Mouse (Mus musculus): ENCODE data around the gene Rbm19. TPM values are rescaled to one million over a fixed set of nuclear protein-coding genes. Genes with fewer than 3 reads are reported as not detected.

Gene Rbm19
- 16.4 and 16.9 TPM in 2 replicates for polyA plus RNA-seq (2015; fragmentation: Nextera tagmentation; extraction: Ambion mirVana)

GRCm38 (mm10) chr5:120116261-120117050, at the start of gene Rbm19:
TSS of gene Rbm19 (plus strand) at chr5:120116465.
- peak within 1 kb of the TSS; percentile 87 for H3K4me3 ChIP-seq (replicated peaks; ENCODE audit: low read length)
- H3K4me2 ChIP-seq (ENCODE audit: low read length): peak within 1 kb of the TSS; percentile 98
- under 1% methylated on average over 46 of the region's 46 CpGs for WGBS
- H3K9ac ChIP-seq (replicated peaks; ENCODE audit: low read depth, low read length): peak within 1 kb of the TSS; percentile 65
- peaks cover 7% of the 10 kb centered on the region for H3K4me1 ChIP-seq (replicated peaks; ENCODE audit: control insufficient read depth, insufficient read depth, low read length)
- H3K27me3 ChIP-seq (replicated peaks; ENCODE audit: control insufficient read depth, insufficient read depth, low read length): no peaks in the 10 kb centered on the region
- H3K36me3 ChIP-seq (ENCODE audit: control insufficient read depth, insufficient read depth): peaks cover 13% of the 10 kb centered on the region
- H3K27ac ChIP-seq (ENCODE audit: low read length): peak within 1 kb of the TSS; percentile 25; the same call in 1 of the 2 replicates
- H3K9me3 ChIP-seq (ENCODE audit: control insufficient read depth, low read length): no peaks in the 10 kb centered on the region
- ATAC-seq: peak; percentile 92

- no peak for ATAC-seq
- no peaks in the 10 kb centered on the region for H3K27me3 ChIP-seq (replicated peaks; ENCODE audit: control insufficient read depth, insufficient read depth, low read length)
- no peaks in the 10 kb centered on the region for H3K4me1 ChIP-seq (replicated peaks; ENCODE audit: control insufficient read depth, insufficient read depth, low read length)
- no peak overlapping the region for H3K4me2 ChIP-seq (ENCODE audit: low read length)
- H3K27ac ChIP-seq (ENCODE audit: low read length): no peak overlapping the region
- H3K4me3 ChIP-seq (replicated peaks; ENCODE audit: low read length): no peak overlapping the region
- no peaks in the 10 kb centered on the region for H3K36me3 ChIP-seq (ENCODE audit: control insufficient read depth, insufficient read depth)
- H3K9me3 ChIP-seq (ENCODE audit: control insufficient read depth, low read length): no peaks in the 10 kb centered on the region
- 59% methylated on average over 6 of the region's 6 CpGs for WGBS
- H3K9ac ChIP-seq (replicated peaks; ENCODE audit: low read depth, low read length): no peak overlapping the region
These were observed 49.0 kb upstream of the Rbm19 start for GRCm38 (mm10) chr5:120067266-120067665.

GRCm38 (mm10) chr5:120074101-120074500, 42.2 kb upstream of the Rbm19 start:
- WGBS: 71% methylated on average over 9 of the region's 9 CpGs
- no peak for ATAC-seq
- no peak overlapping the region for H3K4me3 ChIP-seq (replicated peaks; ENCODE audit: low read length)
- no peaks in the 10 kb centered on the region for H3K27me3 ChIP-seq (replicated peaks; ENCODE audit: control insufficient read depth, insufficient read depth, low read length)
- no peak overlapping the region for H3K4me2 ChIP-seq (ENCODE audit: low read length)
- no peaks in the 10 kb centered on the region for H3K36me3 ChIP-seq (ENCODE audit: control insufficient read depth, insufficient read depth)
- no peaks in the 10 kb centered on the region for H3K9me3 ChIP-seq (ENCODE audit: control insufficient read depth, low read length)
- no peaks in the 10 kb centered on the region for H3K4me1 ChIP-seq (replicated peaks; ENCODE audit: control insufficient read depth, insufficient read depth, low read length)
- H3K27ac ChIP-seq (ENCODE audit: low read length): no peak overlapping the region
- H3K9ac ChIP-seq (replicated peaks; ENCODE audit: low read depth, low read length): no peak overlapping the region

GRCm38 (mm10) chr5:120080027-120080426, 36.2 kb upstream of the Rbm19 start:
- no peaks in the 10 kb centered on the region for H3K27me3 ChIP-seq (replicated peaks; ENCODE audit: control insufficient read depth, insufficient read depth, low read length)
- ATAC-seq: no peak
- 73% methylated on average over 9 of the region's 9 CpGs for WGBS

GRCm38 (mm10) chr5:120080468-120080867, 35.8 kb upstream of the Rbm19 start:
- H3K4me1 ChIP-seq (replicated peaks; ENCODE audit: control insufficient read depth, insufficient read depth, low read length): no peaks in the 10 kb centered on the region
- no peak overlapping the region for H3K4me2 ChIP-seq (ENCODE audit: low read length)
- H3K27me3 ChIP-seq (replicated peaks; ENCODE audit: control insufficient read depth, insufficient read depth, low read length): no peaks in the 10 kb centered on the region
- H3K4me3 ChIP-seq (replicated peaks; ENCODE audit: low read length): no peak overlapping the region
- WGBS: 94% methylated on average over 6 of the region's 6 CpGs
- H3K36me3 ChIP-seq (ENCODE audit: control insufficient read depth, insufficient read depth): no peaks in the 10 kb centered on the region
- H3K9me3 ChIP-seq (ENCODE audit: control insufficient read depth, low read length): no peaks in the 10 kb centered on the region
- H3K9ac ChIP-seq (replicated peaks; ENCODE audit: low read depth, low read length): no peak overlapping the region
- ATAC-seq: no peak
- H3K27ac ChIP-seq (ENCODE audit: low read length): no peak overlapping the region

More at GRCm38 (mm10) chr5:120080027-120080426, 36.2 kb upstream of the Rbm19 start:
- Histone ChIP-seq H3K9me3 (ENCODE audit: control insufficient read depth, low read length) (no peaks in the 10 kb centered on the region), H3K9ac (replicated peaks; ENCODE audit: low read depth, low read length) (no peak overlapping the region), H3K27ac (ENCODE audit: low read length) (no peak overlapping the region), H3K4me3 (replicated peaks; ENCODE audit: low read length) (no peak overlapping the region), H3K4me1 (replicated peaks; ENCODE audit: control insufficient read depth, insufficient read depth, low read length) (no peaks in the 10 kb centered on the region), H3K36me3 (ENCODE audit: control insufficient read depth, insufficient read depth) (no peaks in the 10 kb centered on the region), H3K4me2 (ENCODE audit: low read length) (no peak overlapping the region)

GRCm38 (mm10) chr5:120088561-120088960, 27.7 kb upstream of the Rbm19 start:
- H3K4me1 ChIP-seq (replicated peaks; ENCODE audit: control insufficient read depth, insufficient read depth, low read length): no peaks in the 10 kb centered on the region
- 0 out of 2 replicates have a peak overlapping the region, but pooled peaks have one; percentile 26 for H3K4me2 ChIP-seq (ENCODE audit: low read length)
- no peak overlapping the region for H3K9ac ChIP-seq (replicated peaks; ENCODE audit: low read depth, low read length)
- H3K36me3 ChIP-seq (ENCODE audit: control insufficient read depth, insufficient read depth): no peaks in the 10 kb centered on the region
- peak; percentile 40; the same call in 1 of the 2 replicates for ATAC-seq
- no peak overlapping the region for H3K4me3 ChIP-seq (replicated peaks; ENCODE audit: low read length)
- no peaks in the 10 kb centered on the region for H3K9me3 ChIP-seq (ENCODE audit: control insufficient read depth, low read length)
- 2% methylated on average over 16 of the region's 16 CpGs for WGBS
- H3K27ac ChIP-seq (ENCODE audit: low read length): no peak overlapping the region
- peaks cover 10% of the 10 kb centered on the region for H3K27me3 ChIP-seq (replicated peaks; ENCODE audit: control insufficient read depth, insufficient read depth, low read length)

- 50% methylated on average over 7 of the region's 7 CpGs for WGBS
- Histone ChIP-seq H3K27me3 (replicated peaks; ENCODE audit: control insufficient read depth, insufficient read depth, low read length) (peaks cover 10% of the 10 kb centered on the region), H3K27ac (ENCODE audit: low read length) (no peak overlapping the region), H3K36me3 (ENCODE audit: control insufficient read depth, insufficient read depth) (no peaks in the 10 kb centered on the region), H3K4me1 (replicated peaks; ENCODE audit: control insufficient read depth, insufficient read depth, low read length) (no peaks in the 10 kb centered on the region), H3K9me3 (ENCODE audit: control insufficient read depth, low read length) (no peaks in the 10 kb centered on the region), H3K9ac (replicated peaks; ENCODE audit: low read depth, low read length) (no peak overlapping the region), H3K4me3 (replicated peaks; ENCODE audit: low read length) (no peak overlapping the region), H3K4me2 (ENCODE audit: low read length) (no peak overlapping the region)
- ATAC-seq: no peak
These were observed 21.7 kb upstream of the Rbm19 start for GRCm38 (mm10) chr5:120094602-120095001.

- no peaks in the 10 kb centered on the region for H3K4me1 ChIP-seq (replicated peaks; ENCODE audit: control insufficient read depth, insufficient read depth, low read length)
- no peaks in the 10 kb centered on the region for H3K36me3 ChIP-seq (ENCODE audit: control insufficient read depth, insufficient read depth)
- H3K9me3 ChIP-seq (ENCODE audit: control insufficient read depth, low read length): no peaks in the 10 kb centered on the region
- H3K27me3 ChIP-seq (replicated peaks; ENCODE audit: control insufficient read depth, insufficient read depth, low read length): no peaks in the 10 kb centered on the region
- 73% methylated on average over 9 of the region's 9 CpGs for WGBS
- no peak overlapping the region for H3K4me3 ChIP-seq (replicated peaks; ENCODE audit: low read length)
- H3K27ac ChIP-seq (ENCODE audit: low read length): no peak overlapping the region
- H3K4me2 ChIP-seq (ENCODE audit: low read length): no peak overlapping the region
- no peak overlapping the region for H3K9ac ChIP-seq (replicated peaks; ENCODE audit: low read depth, low read length)
- ATAC-seq: no peak
These were observed 19.2 kb upstream of the Rbm19 start for GRCm38 (mm10) chr5:120097042-120097441.

GRCm38 (mm10) chr5:120100814-120101213, 15.5 kb upstream of the Rbm19 start:
- Histone ChIP-seq H3K9me3 (ENCODE audit: control insufficient read depth, low read length) (no peaks in the 10 kb centered on the region), H3K4me3 (replicated peaks; ENCODE audit: low read length) (no peak overlapping the region), H3K27me3 (replicated peaks; ENCODE audit: control insufficient read depth, insufficient read depth, low read length) (no peaks in the 10 kb centered on the region), H3K27ac (ENCODE audit: low read length) (no peak overlapping the region), H3K36me3 (ENCODE audit: control insufficient read depth, insufficient read depth) (no peaks in the 10 kb centered on the region), H3K4me2 (ENCODE audit: low read length) (no peak overlapping the region), H3K4me1 (replicated peaks; ENCODE audit: control insufficient read depth, insufficient read depth, low read length) (no peaks in the 10 kb centered on the region), H3K9ac (replicated peaks; ENCODE audit: low read depth, low read length) (no peak overlapping the region)
- ATAC-seq: no peak
- WGBS: 88% methylated on average over 6 of the region's 6 CpGs

Data from forebrain, embryonic 16.5 days (tissue).